Comparison of ENCODE assay signal across 9 mouse cellular contexts in genomic region chr7:99169717-99170403, GRCm38 (mm10).
"Had no signal": no experiment of that assay in that cellular context is flagged by ENCODE, and none has a peak within 500 bp of the region (broad histone marks: within the 10 kb centered on the region; RNA-seq: fewer than 3 reads in every experiment).

No protein-coding gene starts in this region.

- H3K4me1 ChIP-seq: neural tube, embryonic 15.5 days had no signal

- H3K27ac ChIP-seq: hindbrain, postnatal 0 days; limb, embryonic 13.5 days; neural tube, embryonic 15.5 days had no signal

- ATAC-seq: hindbrain, postnatal 0 days had no signal

- H3K9ac ChIP-seq: limb, embryonic 13.5 days; neural tube, embryonic 15.5 days had no signal

- H3K27me3 ChIP-seq: limb, embryonic 13.5 days; neural tube, embryonic 15.5 days had no signal

- H3K4me2 ChIP-seq: limb, embryonic 13.5 days; neural tube, embryonic 15.5 days had no signal

- DNase-seq: left cerebral cortex, postnatal 4 days; lung, adult 18-20 months; lung, postnatal 36 days; midbrain, embryonic 14.5 days; thymus, postnatal 14 days had no signal

- H3K4me3 ChIP-seq: limb, embryonic 13.5 days; myocyte; neural tube, embryonic 15.5 days had no signal

- H3K9me3 ChIP-seq: limb, embryonic 13.5 days; neural tube, embryonic 15.5 days had no signal

- H3K36me3 ChIP-seq: limb, embryonic 13.5 days; neural tube, embryonic 15.5 days had no signal
